Mouse (Mus musculus) G1E (cell line): ENCODE results near the gene Gm3371. TPM values are rescaled to one million over a fixed set of nuclear protein-coding genes. Genes with fewer than 3 reads are reported as not detected.
"Not testable (repeated sequence)": the region's sequence is repeated elsewhere in the genome, so short reads cannot be mapped to it uniquely, and the experiment has no call there.

ENCODE experiments used
- ATAC-seq: 2 replicates; pipeline ENCODE4 v1.8.0; 2016; ENCODE audit warnings: mild to moderate bottlenecking; ENCODE audit not compliant: insufficient number of reproducible peaks, poor library complexity, low FRiP score, severe bottlenecking; ENCODE audit errors: extremely low read depth
- DNase-seq: peaks from one replicate; pipeline ENCODE4 v3.0.0; 2012; ENCODE audit warnings: low spot score
- H3K27me3 ChIP-seq: 2 replicates; pipeline ENCODE4 v1.6.1; 2012; ENCODE audit warnings: mild to moderate bottlenecking, low read length, inconsistent platforms; ENCODE audit not compliant: insufficient read depth
- H3K36me3 ChIP-seq: replicated peaks from 2 replicates; pipeline ENCODE3; 2012; ENCODE audit warnings: mild to moderate bottlenecking, inconsistent platforms
- H3K4me1 ChIP-seq: 2 replicates; pipeline ENCODE4 v1.6.1; 2012; ENCODE audit warnings: low read depth, low read length, inconsistent platforms, mixed read lengths; ENCODE audit not compliant: insufficient read depth
- H3K4me3 ChIP-seq: 2 replicates; pipeline ENCODE4 v1.5.1; 2012; ENCODE audit warnings: low read depth, mild to moderate bottlenecking, inconsistent platforms, low read length, moderate library complexity, mixed read lengths
- H3K9me3 ChIP-seq: replicated peaks from 2 replicates; pipeline ENCODE4 v1.6.1; 2012; ENCODE audit warnings: inconsistent platforms
- polyA plus RNA-seq: library from polyadenylated mRNA; stranded (reverse); fragments of >175 nt; gene quantifications from 2 replicates; pipeline ENCODE4 v1.2.3, GENCODE M21; 2012
- total RNA-seq, 2 experiments: library from RNA; stranded (forward) in 1 of 2; stranded (reverse) in 1 of 2; fragments of 200-1000 nt in 1 of 2; fragments of >200 nt in 1 of 2; fragmentation: Nextera tagmentation in 1 of 2; gene quantifications; 2 replicates each; pipeline ENCODE4 v1.2.3; 2014 to 2017

The Gm3371 gene
- total RNA-seq (2014; fragmentation: Nextera tagmentation), result not detected in 2 replicates
- total RNA-seq (2017), result not detected in 2 replicates
- polyA plus RNA-seq, result not detected in 2 replicates

- not testable (repeated sequence) for H3K9me3 ChIP-seq, H3K4me3 ChIP-seq, H3K4me1 ChIP-seq, DNase-seq, H3K27me3 ChIP-seq, H3K36me3 ChIP-seq, ATAC-seq
Observed at GRCm38 (mm10) chr14:44410588-44410987, at the start of gene Gm3371. Gene Gm3371 (minus strand): TSS chr14:44410688.

GRCm38 (mm10) chr14:44433335-44433734 lies 22.8 kb upstream of the Gm3371 start, which contains the start of gene Gm8232:
Gene Gm8232 (plus strand): TSS chr14:44433635.
- H3K9me3 ChIP-seq, ATAC-seq, H3K27me3 ChIP-seq, H3K4me3 ChIP-seq, H3K4me1 ChIP-seq, DNase-seq, H3K36me3 ChIP-seq: not testable (repeated sequence)

- H3K4me3 ChIP-seq, H3K9me3 ChIP-seq, H3K4me1 ChIP-seq, H3K27me3 ChIP-seq, ATAC-seq, DNase-seq, H3K36me3 ChIP-seq: not testable (repeated sequence)
Observed at GRCm38 (mm10) chr14:44384233-44384632, 26.3 kb downstream of the Gm3371 start.

GRCm38 (mm10) chr14:44365057-44365456 lies 45.4 kb downstream of the Gm3371 start, which contains the start of gene Gm8229:
Gene Gm8229 (plus strand): TSS chr14:44365357.
- H3K36me3 ChIP-seq, H3K4me1 ChIP-seq, H3K9me3 ChIP-seq, H3K4me3 ChIP-seq, ATAC-seq, DNase-seq, H3K27me3 ChIP-seq: not testable (repeated sequence)

- H3K4me1 ChIP-seq, H3K36me3 ChIP-seq, H3K27me3 ChIP-seq, ATAC-seq, H3K9me3 ChIP-seq, H3K4me3 ChIP-seq, DNase-seq: not testable (repeated sequence)
Observed at GRCm38 (mm10) chr14:44362301-44362700, 48.2 kb downstream of the Gm3371 start.

- H3K9me3 ChIP-seq, ATAC-seq: not testable (repeated sequence)
Observed at GRCm38 (mm10) chr14:44361416-44361815, 49.1 kb downstream of the Gm3371 start.

More at GRCm38 (mm10) chr14:44361416-44361815, 49.1 kb downstream of the Gm3371 start:
- not testable (repeated sequence) for H3K4me1 ChIP-seq, H3K36me3 ChIP-seq, DNase-seq, H3K4me3 ChIP-seq, H3K27me3 ChIP-seq

Other genes starting within 250 kb of the Gm3371 start
- not detected in 2 replicates for gene Gm8212, start 213.0 kb downstream of the Gm3371 start, total RNA-seq (2014; fragmentation: Nextera tagmentation)
- not detected in 2 replicates for gene Gm8212, start 213.0 kb downstream of the Gm3371 start, total RNA-seq (2017)
- gene Gm8212, start 213.0 kb downstream of the Gm3371 start, polyA plus RNA-seq, result 0.03 TPM in 1 of 2 replicates, not detected in the other
- 3.3 and 4.9 TPM in 2 replicates for gene 4930503E14Rik, start 197.4 kb downstream of the Gm3371 start, total RNA-seq (2014; fragmentation: Nextera tagmentation)
- 0.93 and 1.1 TPM in 2 replicates for gene 4930503E14Rik, start 197.4 kb downstream of the Gm3371 start, total RNA-seq (2017)
- gene 4930503E14Rik, start 197.4 kb downstream of the Gm3371 start, polyA plus RNA-seq, result 0.17 TPM in 1 of 2 replicates, not detected in the other
- not detected in 2 replicates for gene Gm8220, start 125.1 kb downstream of the Gm3371 start, total RNA-seq (2014; fragmentation: Nextera tagmentation)
- 0.76 TPM in 1 of 2 replicates, not detected in the other for gene Gm8220, start 125.1 kb downstream of the Gm3371 start, total RNA-seq (2017)
- not detected in 2 replicates for gene Gm8220, start 125.1 kb downstream of the Gm3371 start, polyA plus RNA-seq
- 0.90 and 2.2 TPM in 2 replicates for gene Gm5930, start 72.1 kb downstream of the Gm3371 start, total RNA-seq (2014; fragmentation: Nextera tagmentation)
- 0.35 and 0.71 TPM in 2 replicates for gene Gm5930, start 72.1 kb downstream of the Gm3371 start, total RNA-seq (2017)
- not detected in 2 replicates for gene Gm5930, start 72.1 kb downstream of the Gm3371 start, polyA plus RNA-seq
- gene Gm8229, start 45.3 kb downstream of the Gm3371 start, total RNA-seq (2014; fragmentation: Nextera tagmentation), result not detected in 2 replicates
- 0.11 and 0.17 TPM in 2 replicates for gene Gm8229, start 45.3 kb downstream of the Gm3371 start, total RNA-seq (2017)
- gene Gm8229, start 45.3 kb downstream of the Gm3371 start, polyA plus RNA-seq, result not detected in 2 replicates
- not detected in 2 replicates for gene Gm8232, start 22.9 kb upstream of the Gm3371 start, total RNA-seq (2014; fragmentation: Nextera tagmentation)
- gene Gm8232, start 22.9 kb upstream of the Gm3371 start, total RNA-seq (2017), result 0.11 TPM in 1 of 2 replicates, not detected in the other
- not detected in 2 replicates for gene Gm8232, start 22.9 kb upstream of the Gm3371 start, polyA plus RNA-seq
- gene BC061237, start 81.8 kb upstream of the Gm3371 start, total RNA-seq (2014; fragmentation: Nextera tagmentation), result not detected in 2 replicates
- gene BC061237, start 81.8 kb upstream of the Gm3371 start, total RNA-seq (2017), result not detected in 2 replicates
- not detected in 2 replicates for gene BC061237, start 81.8 kb upstream of the Gm3371 start, polyA plus RNA-seq
- not detected in 2 replicates for gene Gm17093, start 107.6 kb upstream of the Gm3371 start, total RNA-seq (2014; fragmentation: Nextera tagmentation)
- gene Gm17093, start 107.6 kb upstream of the Gm3371 start, total RNA-seq (2017), result not detected in 2 replicates
- gene Gm17093, start 107.6 kb upstream of the Gm3371 start, polyA plus RNA-seq, result not detected in 2 replicates
- not detected in 2 replicates for gene Gm8247, start 172.5 kb upstream of the Gm3371 start, total RNA-seq (2014; fragmentation: Nextera tagmentation)
- gene Gm8247, start 172.5 kb upstream of the Gm3371 start, total RNA-seq (2017), result not detected in 2 replicates
- not detected in 2 replicates for gene Gm8247, start 172.5 kb upstream of the Gm3371 start, polyA plus RNA-seq
- gene Gm5624, start 217.2 kb upstream of the Gm3371 start, total RNA-seq (2014; fragmentation: Nextera tagmentation), result 13.8 and 20.4 TPM in 2 replicates
- gene Gm5624, start 217.2 kb upstream of the Gm3371 start, total RNA-seq (2017), result 18.2 and 20.5 TPM in 2 replicates
- 0.85 and 1.0 TPM in 2 replicates for gene Gm5624, start 217.2 kb upstream of the Gm3371 start, polyA plus RNA-seq